Comparison of ENCODE assay signal across 17 mouse cellular contexts in the genomic region with DNA sequence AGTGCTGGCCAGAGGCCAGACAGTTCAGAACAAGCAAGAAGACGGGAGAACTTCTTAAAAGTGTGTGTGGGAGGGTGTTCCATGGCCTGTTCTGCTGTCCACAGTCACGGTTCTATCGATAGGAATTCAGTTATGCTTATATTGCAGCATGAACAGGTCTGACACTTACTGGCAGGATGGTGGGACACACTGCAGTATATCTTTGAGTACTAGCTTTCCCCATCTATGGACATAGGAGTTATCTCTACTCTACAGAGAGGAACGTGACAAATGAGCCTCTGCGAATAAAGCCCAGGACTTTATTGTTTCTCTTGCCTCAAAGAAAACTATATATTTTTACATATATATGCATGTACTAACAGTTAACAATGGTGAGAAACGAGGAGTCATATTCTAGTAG.
"Had no signal": no experiment of that assay in that cellular context is flagged by ENCODE, and none has a peak within 500 bp of the region (broad histone marks: within the 10 kb centered on the region; RNA-seq: fewer than 3 reads in every experiment).

No protein-coding gene starts in this region.

- H3K36me3 ChIP-seq: lung, embryonic 15.5 days; midbrain, embryonic 13.5 days; midbrain, embryonic 15.5 days; neural tube, embryonic 12.5 days; stomach, embryonic 15.5 days had no signal

- H3K4me2 ChIP-seq: lung, embryonic 15.5 days; midbrain, embryonic 11.5 days; midbrain, embryonic 13.5 days; midbrain, embryonic 15.5 days; neural tube, embryonic 12.5 days; stomach, embryonic 15.5 days had no signal

- H3K9ac ChIP-seq: lung, embryonic 15.5 days; midbrain, embryonic 13.5 days; midbrain, embryonic 15.5 days; neural tube, embryonic 12.5 days; stomach, embryonic 15.5 days had no signal

- H3K4me3 ChIP-seq: lung, embryonic 15.5 days; megakaryocyte, embryonic 14.5 days; midbrain, embryonic 13.5 days; midbrain, embryonic 15.5 days; neural tube, embryonic 12.5 days; stomach, embryonic 15.5 days had no signal

- H3K27me3 ChIP-seq: lung, embryonic 15.5 days; midbrain, embryonic 13.5 days; midbrain, embryonic 15.5 days; neural tube, embryonic 12.5 days; stomach, embryonic 15.5 days had no signal

- H3K9me3 ChIP-seq: lung, embryonic 15.5 days; megakaryocyte, embryonic 14.5 days; midbrain, embryonic 13.5 days; midbrain, embryonic 15.5 days; neural tube, embryonic 12.5 days; stomach, embryonic 15.5 days had no signal

- DNase-seq: lung, adult 2 months; lung, postnatal 14 days; lung, postnatal 36 days; right cerebral cortex, postnatal 14 days; thymus, adult 2 months; thymus, postnatal 25 days; thymus, postnatal 4 days had no signal

- H3K27ac ChIP-seq: lung, embryonic 15.5 days; macrophage; midbrain, embryonic 13.5 days; midbrain, embryonic 15.5 days; neural tube, embryonic 12.5 days; stomach, embryonic 15.5 days; stomach, postnatal 0 days had no signal

- H3K4me1 ChIP-seq: midbrain, embryonic 13.5 days; midbrain, embryonic 15.5 days; neural tube, embryonic 12.5 days; stomach, embryonic 15.5 days had no signal

- ATAC-seq: lung, postnatal 0 days; midbrain, embryonic 13.5 days; midbrain, embryonic 15.5 days had no signal
